Mouse (Mus musculus) urinary bladder, adult 2 months (tissue): ENCODE results near the gene Pbsn. TPM values are rescaled to one million over a fixed set of nuclear protein-coding genes. Genes with fewer than 3 reads are reported as not detected.
"Not testable (repeated sequence)": the region's sequence is repeated elsewhere in the genome, so short reads cannot be mapped to it uniquely, and the experiment has no call there.

Experiments used
- DNase-seq: peaks from one replicate; pipeline ENCODE4 v3.0.0; 2022; ENCODE audit warnings: low spot score
- polyA plus RNA-seq: library from polyadenylated mRNA; depleted of rRNA; stranded (reverse); fragments of >200 nt; gene quantifications from 2 replicates; pipeline ENCODE4 v1.2.3, GENCODE M21; 2012; rRNA removed

Gene Pbsn
- polyA plus RNA-seq = not detected in 2 replicates

GRCm38 (mm10) chrX:77853523-77853922, at the start of gene Pbsn:
Gene Pbsn, minus strand, starts transcription at chrX:77853623.
- no peak for DNase-seq

- not testable (repeated sequence) for DNase-seq
Measured at GRCm38 (mm10) chrX:77880033-77880432, 26.6 kb upstream of the Pbsn start.

- DNase-seq = not testable (repeated sequence)
Measured at GRCm38 (mm10) chrX:77864458-77864857, 11.0 kb upstream of the Pbsn start, which contains the start of gene Gm14744. Gene Gm14744, plus strand, starts transcription at chrX:77864758.

- no peak for DNase-seq
Measured at GRCm38 (mm10) chrX:77812031-77812430, 41.4 kb downstream of the Pbsn start.

GRCm38 (mm10) chrX:77810608-77811206, 42.7 kb downstream of the Pbsn start:
- DNase-seq = peak; percentile 37

- DNase-seq = no peak
Measured at GRCm38 (mm10) chrX:77808602-77809001, 44.8 kb downstream of the Pbsn start.

GRCm38 (mm10) chrX:77802293-77802692, 51.1 kb downstream of the Pbsn start:
- no peak for DNase-seq

- no peak for DNase-seq
Measured at GRCm38 (mm10) chrX:77801543-77801942, 51.9 kb downstream of the Pbsn start.

- DNase-seq = no peak
Measured at GRCm38 (mm10) chrX:77799554-77799953, 53.9 kb downstream of the Pbsn start.

- DNase-seq = no peak
Measured at GRCm38 (mm10) chrX:77797801-77798200, 55.6 kb downstream of the Pbsn start.

- no peak for DNase-seq
Measured at GRCm38 (mm10) chrX:77796916-77797315, 56.5 kb downstream of the Pbsn start.

GRCm38 (mm10) chrX:77796238-77796835, 57.1 kb downstream of the Pbsn start, which contains the start of gene Prkx:
Gene Prkx, minus strand, starts transcription at chrX:77796278.
- peak; percentile 56 for DNase-seq

- peak; percentile 71 for DNase-seq
Measured at GRCm38 (mm10) chrX:77795858-77796174, 57.6 kb downstream of the Pbsn start.

- peak; percentile 28 for DNase-seq
Measured at GRCm38 (mm10) chrX:77794962-77795857, 58.2 kb downstream of the Pbsn start.

- no peak for DNase-seq
Measured at GRCm38 (mm10) chrX:77788675-77789074, 64.7 kb downstream of the Pbsn start.

Other genes starting within 250 kb of the Pbsn start
- 10.7 and 11.1 TPM in 2 replicates for gene Prkx, start 57.3 kb downstream of the Pbsn start, polyA plus RNA-seq
- gene Gm14744, start 11.1 kb upstream of the Pbsn start, polyA plus RNA-seq = not detected in 2 replicates
- not detected in 2 replicates for gene 5430402E10Rik, start 71.4 kb upstream of the Pbsn start, polyA plus RNA-seq
- not detected in 2 replicates for gene Obp1a, start 237.8 kb upstream of the Pbsn start, polyA plus RNA-seq